Mouse (Mus musculus): ENCODE measurements around the gene Slirp.

The Slirp gene

GRCm38 (mm10) chr12:87419974-87420485 is 23.7 kb upstream of the Slirp start:
- TF ChIP-seq GATA4 (IDR thresholded peaks at IDR 0.05; ENCODE audit: insufficient replicate concordance, low read length): no peak

- no peak for TF ChIP-seq GATA4 (IDR thresholded peaks at IDR 0.05; ENCODE audit: insufficient replicate concordance, low read length)
These were observed 21.8 kb upstream of the Slirp start for GRCm38 (mm10) chr12:87421708-87422507.

GRCm38 (mm10) chr12:87423700-87424099 is 20.0 kb upstream of the Slirp start:
- TF ChIP-seq GATA4 (IDR thresholded peaks at IDR 0.05; ENCODE audit: insufficient replicate concordance, low read length): no peak

GRCm38 (mm10) chr12:87424516-87424915 is 19.2 kb upstream of the Slirp start:
- TF ChIP-seq GATA4 (IDR thresholded peaks at IDR 0.05; ENCODE audit: insufficient replicate concordance, low read length): no peak

- TF ChIP-seq GATA4 (IDR thresholded peaks at IDR 0.05; ENCODE audit: insufficient replicate concordance, low read length): no peak
These were observed 17.2 kb upstream of the Slirp start for GRCm38 (mm10) chr12:87426354-87427031.

- TF ChIP-seq GATA4 (IDR thresholded peaks at IDR 0.05; ENCODE audit: insufficient replicate concordance, low read length): no peak
These were observed 15.4 kb upstream of the Slirp start for GRCm38 (mm10) chr12:87428295-87428694.

GRCm38 (mm10) chr12:87428885-87429284 is 14.8 kb upstream of the Slirp start:
- TF ChIP-seq GATA4 (IDR thresholded peaks at IDR 0.05; ENCODE audit: insufficient replicate concordance, low read length): no peak

GRCm38 (mm10) chr12:87442177-87443114 is 1.2 kb upstream of the Slirp start:
- TF ChIP-seq GATA4 (IDR thresholded peaks at IDR 0.05; ENCODE audit: insufficient replicate concordance, low read length): no peak

- no peak for TF ChIP-seq GATA4 (IDR thresholded peaks at IDR 0.05; ENCODE audit: insufficient replicate concordance, low read length)
These were observed 489 bp upstream of the Slirp start for GRCm38 (mm10) chr12:87443115-87443699.

GRCm38 (mm10) chr12:87444211-87444610 is 515 bp downstream of the Slirp start:
- TF ChIP-seq GATA4 (IDR thresholded peaks at IDR 0.05; ENCODE audit: insufficient replicate concordance, low read length): no peak

- TF ChIP-seq GATA4 (IDR thresholded peaks at IDR 0.05; ENCODE audit: insufficient replicate concordance, low read length): no peak
These were observed 5.8 kb downstream of the Slirp start for GRCm38 (mm10) chr12:87449456-87449855.

- no peak for TF ChIP-seq GATA4 (IDR thresholded peaks at IDR 0.05; ENCODE audit: insufficient replicate concordance, low read length)
These were observed 21.1 kb downstream of the Slirp start for GRCm38 (mm10) chr12:87464678-87465297.

GRCm38 (mm10) chr12:87470263-87471136 is 26.8 kb downstream of the Slirp start:
- TF ChIP-seq GATA4 (IDR thresholded peaks at IDR 0.05; ENCODE audit: insufficient replicate concordance, low read length): no peak
